23 mouse cellular contexts compared by ENCODE assay signal in the genomic region with DNA sequence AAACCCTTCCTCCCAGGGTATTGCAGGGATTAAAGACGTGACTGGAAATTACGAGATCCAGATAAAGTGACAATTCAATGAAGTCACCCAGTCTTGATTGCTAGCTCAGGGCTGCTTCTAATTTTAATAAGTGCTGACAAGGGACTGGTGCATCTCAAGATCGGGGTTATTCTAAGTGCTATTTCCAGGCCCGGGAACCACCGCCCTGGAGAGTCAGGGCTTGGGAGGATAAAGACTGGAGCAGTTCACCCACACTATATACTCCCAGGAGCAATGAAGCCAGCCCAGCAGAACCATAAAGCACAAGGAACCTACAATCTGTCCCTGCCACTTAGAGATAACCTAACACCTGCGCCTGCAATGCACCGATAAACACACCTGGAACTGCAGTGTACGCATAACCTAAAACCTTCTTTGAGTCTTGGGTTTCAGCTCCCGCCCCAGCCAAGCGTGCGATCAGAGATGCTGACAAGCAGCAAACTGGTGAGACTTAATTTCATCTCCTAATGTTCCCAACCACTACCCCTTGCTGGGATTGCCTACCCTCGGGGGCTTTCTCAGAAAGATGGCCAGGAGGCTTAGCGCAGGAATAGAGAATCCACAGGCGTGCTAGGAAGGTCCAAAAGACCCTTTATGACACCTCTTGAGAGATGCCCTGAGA.
A peak's percentile ranks its signal among the peaks of the same experiment; 100 is the strongest.
DNase-seq lines count a peak whose midpoint lies in the region; ATAC-seq lines count a peak whose summit lies in the region.
"Had no signal": no experiment of that assay in that cellular context is flagged by ENCODE, and none has a peak within 500 bp of the region (broad histone marks: within the 10 kb centered on the region; RNA-seq: fewer than 3 reads in every experiment).

No protein-coding gene starts in this region.

- peak; percentile 81 for DNase-seq in heart, adult 11 months
- no peak for DNase-seq in heart, adult 9 months (ENCODE audit: low spot score in 2 of 2)
- no peak for DNase-seq in heart, postnatal 10 days
- DNase-seq in kidney, postnatal 4 days: no peak
- no peak for DNase-seq in neural tube, embryonic 10.5 days (ENCODE audit: extremely low spot score, low spot score)
- DNase-seq: adrenal gland, postnatal 14 days; cerebellum, adult 11-12 months; cerebellum, adult 9-10 months; cerebellum, postnatal 25 days; forebrain, postnatal 0 days; gastrocnemius, postnatal 25 days; kidney, adult 18-20 months had no signal

- H3K27me3 ChIP-seq in heart, embryonic 14.5 days (ENCODE audit: control insufficient read depth, insufficient read depth, low read length): no peaks in the 10 kb centered on the region
- H3K27me3 ChIP-seq in kidney, embryonic 14.5 days (ENCODE audit: control insufficient read depth, insufficient read depth, low read length): no peaks in the 10 kb centered on the region
- H3K27me3 ChIP-seq in neural tube, embryonic 15.5 days (replicated peaks): no peaks in the 10 kb centered on the region
- H3K27me3 ChIP-seq: CH12.LX; embryonic facial prominence, embryonic 13.5 days; forebrain, embryonic 13.5 days; intestine, embryonic 15.5 days had no signal

- H3K4me2 ChIP-seq in heart, embryonic 14.5 days (ENCODE audit: low read length): 0 out of 2 replicates have a peak overlapping the region, but pooled peaks have one; percentile 6
- no peak overlapping the region for H3K4me2 ChIP-seq in kidney, embryonic 14.5 days (replicated peaks; ENCODE audit: low read depth, low read length)
- no peak overlapping the region for H3K4me2 ChIP-seq in neural tube, embryonic 15.5 days
- H3K4me2 ChIP-seq: embryonic facial prominence, embryonic 13.5 days; forebrain, embryonic 13.5 days; hindbrain, embryonic 14.5 days; intestine, embryonic 15.5 days had no signal

- no peak overlapping the region for H3K9ac ChIP-seq in heart, embryonic 14.5 days (ENCODE audit: low read length)
- H3K9ac ChIP-seq in kidney, embryonic 14.5 days (ENCODE audit: low read depth, low read length): no peak overlapping the region
- no peak overlapping the region for H3K9ac ChIP-seq in neural tube, embryonic 15.5 days (replicated peaks)
- H3K9ac ChIP-seq: embryonic facial prominence, embryonic 13.5 days; forebrain, embryonic 13.5 days; forebrain, postnatal 0 days; hindbrain, embryonic 14.5 days; intestine, embryonic 15.5 days had no signal

- intact Hi-C loops in heart, postnatal 10 days (cut with DNase I): no loop called here

- no peaks in the 10 kb centered on the region for H3K36me3 ChIP-seq in heart, embryonic 14.5 days (ENCODE audit: control insufficient read depth, insufficient read depth, low read length)
- H3K36me3 ChIP-seq in kidney, embryonic 14.5 days (ENCODE audit: control insufficient read depth, insufficient read depth, low read length): no peaks in the 10 kb centered on the region
- H3K36me3 ChIP-seq in neural tube, embryonic 15.5 days: no peaks in the 10 kb centered on the region
- H3K36me3 ChIP-seq: embryonic facial prominence, embryonic 13.5 days; hindbrain, embryonic 10.5 days; intestine, embryonic 15.5 days had no signal

- H3K9me3 ChIP-seq in heart, embryonic 14.5 days (ENCODE audit: control insufficient read depth, low read length): no peaks in the 10 kb centered on the region
- H3K9me3 ChIP-seq in kidney, embryonic 14.5 days (ENCODE audit: control insufficient read depth, low read length): no peaks in the 10 kb centered on the region
- H3K9me3 ChIP-seq in neural tube, embryonic 15.5 days (replicated peaks): no peaks in the 10 kb centered on the region
- H3K9me3 ChIP-seq: embryonic facial prominence, embryonic 13.5 days; forebrain, embryonic 13.5 days; hindbrain, embryonic 10.5 days; intestine, embryonic 15.5 days had no signal

- peak overlapping the region; percentile 21 to 26; a peak in 2 of 4 replicates for H3K27ac ChIP-seq in heart, embryonic 14.5 days (replicated peaks in 1 of 2; ENCODE audit: control insufficient read depth in 1 of 2, insufficient read depth in 1 of 2, low read depth in 2 of 2, low read length in 2 of 2)
- H3K27ac ChIP-seq in kidney, embryonic 14.5 days (ENCODE audit: low read depth, low read length): no peak overlapping the region
- 0 out of 2 replicates have a peak overlapping the region, but pooled peaks have one; percentile 0 for H3K27ac ChIP-seq in neural tube, embryonic 15.5 days (replicated peaks)
- H3K27ac ChIP-seq: embryonic facial prominence, embryonic 13.5 days; forebrain, embryonic 13.5 days; hindbrain, embryonic 10.5 days; hindbrain, embryonic 14.5 days; intestine, embryonic 15.5 days had no signal

- peaks cover 22% of the 10 kb centered on the region in 2 experiments for H3K4me1 ChIP-seq in heart, embryonic 14.5 days (ENCODE audit: control insufficient read depth in 2 of 2, insufficient read depth in 2 of 2, low read length in 2 of 2)
- peaks cover 4% of the 10 kb centered on the region; the same call in 1 of the 2 replicates for H3K4me1 ChIP-seq in kidney, embryonic 14.5 days (ENCODE audit: control insufficient read depth, insufficient read depth, low read length)
- H3K4me1 ChIP-seq in neural tube, embryonic 15.5 days: peaks cover 6% of the 10 kb centered on the region; the same call in 1 of the 2 replicates
- H3K4me1 ChIP-seq: intestine, embryonic 15.5 days had no signal

- 61% methylated on average over 14 of the region's 14 CpGs for WGBS in heart, embryonic 14.5 days
- WGBS in kidney, embryonic 14.5 days: 64% methylated on average over 14 of the region's 14 CpGs
- 83% methylated on average over 14 of the region's 14 CpGs for WGBS in neural tube, embryonic 15.5 days

- H3K4me3 ChIP-seq in heart, embryonic 14.5 days (ENCODE audit: control insufficient read depth in 1 of 2, insufficient read depth in 1 of 2, low read depth in 1 of 2, low read length in 2 of 2): no peak overlapping the region
- no peak overlapping the region for H3K4me3 ChIP-seq in kidney, embryonic 14.5 days (ENCODE audit: low read length)
- no peak overlapping the region for H3K4me3 ChIP-seq in neural tube, embryonic 15.5 days (replicated peaks)
- H3K4me3 ChIP-seq: embryonic facial prominence, embryonic 13.5 days; forebrain, embryonic 13.5 days; hindbrain, embryonic 10.5 days; intestine, embryonic 15.5 days had no signal

- no peak; the same call in 1 of the 2 replicates for ATAC-seq in heart, embryonic 14.5 days (ENCODE audit: insufficient number of reproducible peaks, insufficient read depth, low FRiP score, low read depth)
- 0 out of 2 replicates have a peak, but pooled peaks have one; percentile 49 for ATAC-seq in kidney, embryonic 14.5 days (ENCODE audit: low FRiP score, low TSS enrichment)
- no peak for ATAC-seq in neural tube, embryonic 15.5 days (ENCODE audit: low FRiP score)
- ATAC-seq: activated CD4-positive, CD25-positive, alpha-beta regulatory T cell, adult 4 months; forebrain, embryonic 13.5 days; forebrain, postnatal 0 days; intestine, embryonic 15.5 days; Patski had no signal
